In genomic region chr6:31399206-31399549, GRCm38 (mm10) we compare ENCODE assay signal across 7 mouse cellular contexts. TPM values are rescaled to one million over a fixed set of nuclear protein-coding genes. Genes with fewer than 3 reads are reported as not detected.
A peak's percentile ranks its signal among the peaks of the same experiment; 100 is the strongest.
DNase-seq lines count a peak whose midpoint lies in the region; ATAC-seq lines count a peak whose summit lies in the region.

No protein-coding gene starts in this region.

- peaks cover 6% of the 10 kb centered on the region; the same call in 1 of the 2 replicates for H3K4me1 ChIP-seq in neural tube, embryonic 11.5 days (ENCODE audit: control insufficient read depth, insufficient read depth, low read length)
- H3K4me1 ChIP-seq in limb, embryonic 12.5 days (replicated peaks), result peaks cover 24% of the 10 kb centered on the region
- peaks cover 41% of the 10 kb centered on the region for H3K4me1 ChIP-seq in neural tube, embryonic 13.5 days (replicated peaks)

- no peaks in the 10 kb centered on the region for H3K27me3 ChIP-seq in neural tube, embryonic 11.5 days (ENCODE audit: control insufficient read depth, insufficient read depth, low read length)
- no peaks in the 10 kb centered on the region for H3K27me3 ChIP-seq in limb, embryonic 12.5 days
- H3K27me3 ChIP-seq in neural tube, embryonic 13.5 days, result no peaks in the 10 kb centered on the region

- peak overlapping the region; percentile 97 for H3K4me3 ChIP-seq in neural tube, embryonic 11.5 days (ENCODE audit: low read depth, low read length)
- H3K4me3 ChIP-seq in limb, embryonic 12.5 days (replicated peaks), result peak overlapping the region; percentile 98
- peak overlapping the region; percentile 94 for H3K4me3 ChIP-seq in neural tube, embryonic 13.5 days

- under 1% methylated on average over 28 of the region's 28 CpGs for WGBS in neural tube, embryonic 11.5 days
- WGBS in limb, embryonic 12.5 days, result under 1% methylated on average over 28 of the region's 28 CpGs
- WGBS in neural tube, embryonic 13.5 days, result 1% methylated on average over 21 of the region's 28 CpGs

- ATAC-seq in neural tube, embryonic 11.5 days (ENCODE audit: insufficient read depth, low FRiP score, low TSS enrichment), result peak; percentile 60
- ATAC-seq in erythroblast, adult 5-6 weeks (replicated peaks; ENCODE audit: low FRiP score, poor library complexity, severe bottlenecking), result 0 out of 2 replicates have a peak, but pooled peaks have one; percentile 8
- ATAC-seq in limb, embryonic 12.5 days (ENCODE audit: insufficient number of reproducible peaks, insufficient read depth, low FRiP score, low TSS enrichment, low read depth), result 0 out of 2 replicates have a peak, but pooled peaks have one; percentile 30
- ATAC-seq in neural tube, embryonic 13.5 days (ENCODE audit: low read depth), result peak; percentile 60

- H3K36me3 ChIP-seq in neural tube, embryonic 11.5 days (ENCODE audit: control insufficient read depth, insufficient read depth, low read length), result no peaks in the 10 kb centered on the region
- H3K36me3 ChIP-seq in limb, embryonic 12.5 days, result no peaks in the 10 kb centered on the region
- no peaks in the 10 kb centered on the region for H3K36me3 ChIP-seq in neural tube, embryonic 13.5 days

- H3K4me2 ChIP-seq in neural tube, embryonic 11.5 days (ENCODE audit: low read depth), result peak overlapping the region; percentile 79
- H3K4me2 ChIP-seq in limb, embryonic 12.5 days, result peak overlapping the region; percentile 93
- H3K4me2 ChIP-seq in neural tube, embryonic 13.5 days, result peak overlapping the region; percentile 85

- no peak for DNase-seq in neural tube, embryonic 11.5 days (ENCODE audit: low spot score)
- no peak for DNase-seq in neural tube, embryonic 10.5 days (ENCODE audit: extremely low spot score, low spot score)
- DNase-seq in urinary bladder, postnatal 14 days (ENCODE audit: low spot score), result no peak
- no peak for DNase-seq in adrenal gland, postnatal 36 days

- peak overlapping the region; percentile 89 for H3K27ac ChIP-seq in neural tube, embryonic 11.5 days (ENCODE audit: low read depth, low read length)
- peak overlapping the region; percentile 96 for H3K27ac ChIP-seq in limb, embryonic 12.5 days
- H3K27ac ChIP-seq in neural tube, embryonic 13.5 days (replicated peaks), result peak overlapping the region; percentile 97

- H3K9ac ChIP-seq in neural tube, embryonic 11.5 days (ENCODE audit: low read length), result peak overlapping the region; percentile 98
- H3K9ac ChIP-seq in limb, embryonic 12.5 days (replicated peaks), result peak overlapping the region; percentile 98
- H3K9ac ChIP-seq in neural tube, embryonic 13.5 days, result peak overlapping the region; percentile 97

- no peaks in the 10 kb centered on the region for H3K9me3 ChIP-seq in neural tube, embryonic 11.5 days (ENCODE audit: control insufficient read depth, low read length)
- H3K9me3 ChIP-seq in limb, embryonic 12.5 days, result no peaks in the 10 kb centered on the region
- H3K9me3 ChIP-seq in neural tube, embryonic 13.5 days, result no peaks in the 10 kb centered on the region

RNA-seq across cellular contexts. Expression of gene Mkln1, which starts 0.6 kb away (rescaled TPM):
- polyA plus RNA-seq in neural tube, embryonic 11.5 days (2014; fragmentation: Nextera tagmentation; extraction: Ambion mirVana), result 208 and 230 TPM in 2 replicates
- 91.3 and 91.8 TPM in 2 replicates for total RNA-seq in erythroblast, adult 5-6 weeks (2015; ENCODE audit: low replicate concordance)
- total RNA-seq in erythroblast, adult 5-6 weeks (2017; ENCODE audit: low replicate concordance), result 126 and 137 TPM in 2 replicates
- polyA plus RNA-seq in limb, embryonic 12.5 days (2016; fragmentation: Nextera tagmentation; extraction: Ambion mirVana), result 207 and 209 TPM in 2 replicates
- polyA plus RNA-seq in neural tube, embryonic 13.5 days (2015; fragmentation: Nextera tagmentation; extraction: Ambion mirVana), result 155 and 169 TPM in 2 replicates
- 100 to 1,000 TPM; 182 to 208 TPM for total RNA-seq in adrenal gland, postnatal 36 days (2021)

Comparison
In these comparisons a context has a peak if more than half of its experiments do, and no peak if none do; other contexts are left out.
1. ATAC-seq: peak in every context shown above with its lines; median percentile 60 in neural tube, embryonic 11.5 days; 60 in neural tube, embryonic 13.5 days; 30 in limb, embryonic 12.5 days; 8 in erythroblast, adult 5-6 weeks.